Comparison of ENCODE assay signal across 17 mouse cellular contexts in the genomic region with DNA sequence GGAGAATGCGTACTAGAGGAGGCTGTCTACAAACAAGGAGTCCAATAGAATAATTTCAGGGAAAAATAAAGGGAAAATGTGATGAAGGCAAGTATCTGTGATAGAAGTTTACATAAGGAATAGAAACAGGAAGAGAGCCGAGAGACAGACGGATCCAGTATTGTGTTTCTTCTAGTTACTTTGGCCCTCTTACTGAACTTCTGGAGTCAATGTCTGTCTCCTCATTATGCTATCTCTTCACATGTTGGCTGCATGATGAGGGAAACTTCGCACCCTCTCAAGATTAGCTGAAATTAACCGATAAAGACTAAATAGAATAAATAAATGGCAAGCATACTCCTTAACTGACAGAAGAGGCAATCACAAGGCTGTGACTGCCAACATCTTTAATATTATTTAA.
"Had no signal": no experiment of that assay in that cellular context is flagged by ENCODE, and none has a peak within 500 bp of the region (broad histone marks: within the 10 kb centered on the region; RNA-seq: fewer than 3 reads in every experiment).

No protein-coding gene starts in this region.

- H3K4me1 ChIP-seq: liver, embryonic 13.5 days; liver, embryonic 15.5 days; megakaryocyte, embryonic 14.5 days; midbrain, embryonic 13.5 days; midbrain, embryonic 15.5 days; neural tube, embryonic 12.5 days had no signal

- ATAC-seq: liver, postnatal 0 days; midbrain, embryonic 13.5 days; midbrain, embryonic 15.5 days had no signal

- DNase-seq: liver, embryonic 13.5 days; liver, postnatal 0 days; lung, postnatal 14 days; right cerebral cortex, postnatal 14 days; right cerebral cortex, postnatal 4 days; spleen, adult 18-20 months; thymus, adult 18-20 months; thymus, postnatal 14 days; thymus, postnatal 36 days had no signal

- H3K36me3 ChIP-seq: liver, embryonic 13.5 days; liver, embryonic 15.5 days; midbrain, embryonic 13.5 days; midbrain, embryonic 15.5 days; neural tube, embryonic 12.5 days had no signal

- H3K4me3 ChIP-seq: liver, embryonic 13.5 days; liver, embryonic 15.5 days; megakaryocyte, embryonic 14.5 days; midbrain, embryonic 13.5 days; midbrain, embryonic 15.5 days; neural tube, embryonic 12.5 days had no signal

- H3K27ac ChIP-seq: liver, embryonic 13.5 days; liver, embryonic 15.5 days; macrophage; midbrain, embryonic 13.5 days; midbrain, embryonic 15.5 days; neural tube, embryonic 12.5 days had no signal

- H3K27me3 ChIP-seq: liver, embryonic 13.5 days; liver, embryonic 15.5 days; megakaryocyte, embryonic 14.5 days; midbrain, embryonic 13.5 days; midbrain, embryonic 15.5 days; neural tube, embryonic 12.5 days had no signal

- H3K9me3 ChIP-seq: liver, embryonic 13.5 days; liver, embryonic 15.5 days; megakaryocyte, embryonic 14.5 days; midbrain, embryonic 13.5 days; midbrain, embryonic 15.5 days; neural tube, embryonic 12.5 days had no signal

- H3K9ac ChIP-seq: liver, embryonic 13.5 days; liver, embryonic 15.5 days; liver, postnatal 0 days; midbrain, embryonic 13.5 days; midbrain, embryonic 15.5 days; neural tube, embryonic 12.5 days had no signal

- H3K4me2 ChIP-seq: liver, embryonic 11.5 days; liver, embryonic 13.5 days; liver, embryonic 15.5 days; midbrain, embryonic 11.5 days; midbrain, embryonic 13.5 days; midbrain, embryonic 15.5 days; neural tube, embryonic 12.5 days had no signal
